Mouse (Mus musculus) olfactory bulb, adult 2 months (tissue): ENCODE data around the gene Cavin4. TPM values are rescaled to one million over a fixed set of nuclear protein-coding genes. Genes with fewer than 3 reads are reported as not detected.

Source experiments
- H3K27ac ChIP-seq: fragments of 200-500 bp; 2 replicates; pipeline ENCODE4 v1.5.1; 2012; ENCODE audit warnings: low read depth, low read length; ENCODE audit not compliant: insufficient read depth
- H3K4me1 ChIP-seq: fragments of 200-500 bp; 2 replicates; pipeline ENCODE4 v1.6.1; 2012; ENCODE audit warnings: low read length; ENCODE audit not compliant: control insufficient read depth, insufficient read depth
- H3K4me3 ChIP-seq: fragments of 200-500 bp; 2 replicates; pipeline ENCODE4 v1.5.1; 2012; ENCODE audit warnings: mild to moderate bottlenecking, low read depth, low read length, moderate library complexity; ENCODE audit not compliant: insufficient read depth
- CTCF ChIP-seq: fragments of 200-500 bp; IDR thresholded peaks from 2 replicates; pipeline ENCODE4 v1.5.1; 2012; ENCODE audit warnings: low read depth, mild to moderate bottlenecking, low read length, moderate library complexity; ENCODE audit not compliant: insufficient read depth
- POLR2A ChIP-seq: fragments of 200-500 bp; IDR thresholded peaks from 2 replicates; pipeline ENCODE4 v1.6.1; 2012; ENCODE audit warnings: mild to moderate bottlenecking, low read depth, low read length, moderate library complexity; ENCODE audit not compliant: insufficient read depth
- WGBS: fragments of 180-500 bp; shearing (Covaris S2); methylation state at CpG from one replicate; pipeline ENCODE4 v1.1.7; 2018; 5-methylcytosine and 5-hydroxymethylcytosine counted together
- polyA plus RNA-seq: library from polyadenylated mRNA; stranded (reverse); fragments of >200 nt; gene quantifications from 2 replicates; pipeline ENCODE4 v1.2.4, GENCODE M21; 2012; ENCODE audit warnings: low replicate concordance; ENCODE audit not compliant: missing spikeins, insufficient read depth, insufficient read length

Gene Cavin4
- polyA plus RNA-seq, 1 experiment, result not detected

- 96% methylated on average over 13 of the region's 13 CpGs for WGBS
- TF ChIP-seq POLR2A, result no peak
- TF ChIP-seq CTCF, result no peak
- no peaks in the 10 kb centered on the region for H3K4me1 ChIP-seq
- no peak overlapping the region for H3K27ac ChIP-seq
- no peak overlapping the region for H3K4me3 ChIP-seq
Observed at GRCm38 (mm10) chr4:48636831-48637230, 26.5 kb upstream of the Cavin4 start.

GRCm38 (mm10) chr4:48638132-48638531 is 25.2 kb upstream of the Cavin4 start:
- H3K4me3 ChIP-seq, result no peak overlapping the region
- TF ChIP-seq POLR2A (no peak), CTCF (no peak)
- 87% methylated on average over 10 of the region's 10 CpGs for WGBS
- no peaks in the 10 kb centered on the region for H3K4me1 ChIP-seq
- no peak overlapping the region for H3K27ac ChIP-seq

GRCm38 (mm10) chr4:48639503-48639902 is 23.8 kb upstream of the Cavin4 start:
- 94% methylated on average over 17 of the region's 17 CpGs for WGBS
- Histone ChIP-seq H3K4me1 (no peaks in the 10 kb centered on the region), H3K27ac (no peak overlapping the region), H3K4me3 (no peak overlapping the region)
- no peak for TF ChIP-seq CTCF
- no peak for TF ChIP-seq POLR2A

- Histone ChIP-seq H3K27ac (no peak overlapping the region), H3K4me1 (peaks cover 3% of the 10 kb centered on the region; the same call in 1 of the 2 replicates), H3K4me3 (no peak overlapping the region)
- no peak for TF ChIP-seq POLR2A
- 86% methylated on average over 6 of the region's 6 CpGs for WGBS
Observed at GRCm38 (mm10) chr4:48643801-48644200, 19.5 kb upstream of the Cavin4 start.

GRCm38 (mm10) chr4:48646143-48646542 is 17.2 kb upstream of the Cavin4 start:
- no peak overlapping the region for H3K4me3 ChIP-seq
- no peak overlapping the region for H3K27ac ChIP-seq
- TF ChIP-seq CTCF, result no peak
- TF ChIP-seq POLR2A, result no peak
- H3K4me1 ChIP-seq, result peaks cover 5% of the 10 kb centered on the region; the same call in 1 of the 2 replicates
- 72% methylated on average over 5 of the region's 5 CpGs for WGBS

GRCm38 (mm10) chr4:48650617-48651360 is 12.5 kb upstream of the Cavin4 start:
- Histone ChIP-seq H3K4me1 (peaks cover 5% of the 10 kb centered on the region; the same call in 1 of the 2 replicates), H3K27ac (no peak overlapping the region), H3K4me3 (no peak overlapping the region)
- TF ChIP-seq CTCF (no peak), POLR2A (no peak)
- 85% methylated on average over 10 of the region's 10 CpGs for WGBS

GRCm38 (mm10) chr4:48654118-48654517 is 9.2 kb upstream of the Cavin4 start:
- no peak for TF ChIP-seq CTCF
- no peak for TF ChIP-seq POLR2A
- peaks cover 3% of the 10 kb centered on the region; the same call in 1 of the 2 replicates for H3K4me1 ChIP-seq
- H3K4me3 ChIP-seq, result no peak overlapping the region
- WGBS, result 91% methylated on average over 4 of the region's 4 CpGs
- no peak overlapping the region for H3K27ac ChIP-seq

- Histone ChIP-seq H3K4me1 (no peaks in the 10 kb centered on the region), H3K27ac (no peak overlapping the region), H3K4me3 (no peak overlapping the region)
- WGBS, result 97% methylated on average over 8 of the region's 8 CpGs
- TF ChIP-seq POLR2A (no peak), CTCF (no peak)
Observed at GRCm38 (mm10) chr4:48656530-48656929, 6.8 kb upstream of the Cavin4 start.

GRCm38 (mm10) chr4:48660144-48660543 is 3.2 kb upstream of the Cavin4 start:
- Histone ChIP-seq H3K27ac (no peak overlapping the region), H3K4me1 (peaks cover 5% of the 10 kb centered on the region; the same call in 1 of the 2 replicates), H3K4me3 (no peak overlapping the region)
- TF ChIP-seq CTCF (no peak), POLR2A (no peak)
- WGBS, result 93% methylated on average over 4 of the region's 4 CpGs
